Mouse (Mus musculus) CH12.LX (cell line): ENCODE results near the gene Prkag1. TPM values are rescaled to one million over a fixed set of nuclear protein-coding genes. Genes with fewer than 3 reads are reported as not detected.
A peak's percentile ranks its signal among the peaks of the same experiment; 100 is the strongest.

Source experiments
- DNase-seq: peaks from one replicate; pipeline ENCODE4 v3.0.0-alpha.2; 2013; ENCODE audit errors: extremely low read depth
- H3K27ac ChIP-seq: 2 replicates; pipeline ENCODE4 v1.5.1; 2012; ENCODE audit warnings: low read depth, mild to moderate bottlenecking, control low read depth, moderate library complexity; ENCODE audit not compliant: insufficient read depth
- H3K27me3 ChIP-seq: replicated peaks from 2 replicates; pipeline ENCODE3; 2012; ENCODE audit warnings: inconsistent platforms
- H3K36me3 ChIP-seq, 2 experiments: replicated peaks in 1 of 2; 2 replicates each; pipeline versions ENCODE3 to v1.6.1; 2012; ENCODE audit warnings: inconsistent platforms in 1 of 2, low read length in 1 of 2, mild to moderate bottlenecking in 1 of 2, mixed read lengths in 1 of 2, moderate library complexity in 1 of 2; ENCODE audit not compliant: control insufficient read depth in 1 of 2, insufficient read depth in 1 of 2
- H3K4me1 ChIP-seq, 2 experiments: 2 replicates each; pipeline ENCODE4 v1.6.1; 2012; ENCODE audit warnings: inconsistent platforms in 1 of 2, moderate library complexity in 1 of 2; ENCODE audit not compliant: insufficient read depth in 2 of 2, control insufficient read depth in 1 of 2
- H3K4me2 ChIP-seq: 2 replicates; pipeline ENCODE4 v1.6.1; 2012; ENCODE audit warnings: low read depth, mild to moderate bottlenecking, control low read depth; ENCODE audit not compliant: poor library complexity, insufficient read depth, severe bottlenecking
- H3K4me3 ChIP-seq, 3 experiments: fragments of 150-350 bp in 1 of 3; sonication (generic) in 1 of 3; replicated peaks in 1 of 3; 2 replicates each; pipeline versions ENCODE3 to v1.5.1; 2011 to 2012; ENCODE audit warnings: low read depth in 2 of 3, low read length in 2 of 3, mild to moderate bottlenecking in 2 of 3, moderate library complexity in 2 of 3, control low read depth in 1 of 3, improper control_type of control experiment in 1 of 3, inconsistent platforms in 1 of 3, mixed read lengths in 1 of 3; ENCODE audit not compliant: poor library complexity in 1 of 3
- H3K79me2 ChIP-seq: replicated peaks from 2 replicates; pipeline ENCODE4 v1.6.1; 2012; ENCODE audit warnings: mild to moderate bottlenecking, moderate library complexity; ENCODE audit not compliant: control insufficient read depth, poor library complexity, insufficient read depth, severe bottlenecking; ENCODE audit errors: extremely low read depth
- H3K9ac ChIP-seq: 2 replicates; pipeline ENCODE4 v1.6.1; 2012; ENCODE audit warnings: low read depth, mild to moderate bottlenecking, control low read depth, moderate library complexity; ENCODE audit not compliant: insufficient read depth
- H3K9me3 ChIP-seq: replicated peaks from 2 replicates; pipeline ENCODE3; 2012; ENCODE audit warnings: low read length, inconsistent platforms, mixed read lengths
- CHD2 ChIP-seq: IDR thresholded peaks from 2 replicates; pipeline ENCODE4 v1.6.1; 2011; ENCODE audit warnings: low read length, improper control_type of control experiment
- CTCF ChIP-seq, 2 experiments: IDR thresholded peaks in 1 of 2; conservative IDR thresholded peaks in 1 of 2; 2 replicates each; pipeline ENCODE4 v1.5.1; 2011 to 2012; ENCODE audit warnings: low read depth in 2 of 2, low read length in 2 of 2, improper control_type of control experiment in 1 of 2, inconsistent platforms in 1 of 2, mild to moderate bottlenecking in 1 of 2, moderate library complexity in 1 of 2
- ELF1 ChIP-seq: IDR thresholded peaks from 2 replicates; pipeline ENCODE4 v1.6.1; 2014; ENCODE audit warnings: low read depth, mild to moderate bottlenecking, inconsistent platforms, low read length, improper control_type of control experiment
- EP300 ChIP-seq: IDR thresholded peaks from 2 replicates; pipeline ENCODE4 v1.6.1; 2011; ENCODE audit warnings: low read length, improper control_type of control experiment
- GABPA ChIP-seq: IDR thresholded peaks from 2 replicates; pipeline ENCODE4 v1.6.1; 2012; ENCODE audit warnings: low read depth, low read length, improper control_type of control experiment, inconsistent platforms; ENCODE audit not compliant: insufficient replicate concordance
- IRF4 ChIP-seq: IDR thresholded peaks from 2 replicates; pipeline ENCODE4 v1.6.1; 2014; ENCODE audit warnings: low read depth, mild to moderate bottlenecking, inconsistent platforms, low read length, improper control_type of control experiment
- JUN ChIP-seq: IDR thresholded peaks from 2 replicates; pipeline ENCODE4 v1.6.1; 2011; ENCODE audit warnings: low read depth, mild to moderate bottlenecking, low read length, improper control_type of control experiment, moderate library complexity; ENCODE audit not compliant: insufficient read depth
- KAT2A ChIP-seq: IDR thresholded peaks from 2 replicates; pipeline ENCODE4 v1.6.1; 2012; ENCODE audit warnings: low read length, improper control_type of control experiment, inconsistent platforms; ENCODE audit not compliant: insufficient replicate concordance
- MAFK ChIP-seq: IDR thresholded peaks from 2 replicates; pipeline ENCODE4 v1.6.1; 2011; ENCODE audit warnings: low read length, improper control_type of control experiment; ENCODE audit not compliant: insufficient replicate concordance
- MAX ChIP-seq: IDR thresholded peaks from 2 replicates; pipeline ENCODE4 v1.6.1; 2011; ENCODE audit warnings: low read length, improper control_type of control experiment
- MEF2A ChIP-seq: IDR thresholded peaks from 2 replicates; pipeline ENCODE4 v1.6.1; 2014; ENCODE audit warnings: low read depth, mild to moderate bottlenecking, inconsistent platforms, low read length, improper control_type of control experiment, borderline replicate concordance
- MXI1 ChIP-seq: IDR thresholded peaks from 2 replicates; pipeline ENCODE4 v1.6.1; 2011; ENCODE audit warnings: mild to moderate bottlenecking, low read depth, low read length, improper control_type of control experiment
- NELFE ChIP-seq: IDR thresholded peaks from 2 replicates; pipeline ENCODE4 v1.6.1; 2011; ENCODE audit warnings: low read depth, low read length, improper control_type of control experiment
- NRF1 ChIP-seq: IDR thresholded peaks from 2 replicates; pipeline ENCODE4 v1.6.1; 2014; ENCODE audit warnings: low read depth, mild to moderate bottlenecking, inconsistent platforms, low read length, improper control_type of control experiment, moderate library complexity
- POLR2AphosphoS2 ChIP-seq: IDR thresholded peaks from 2 replicates; pipeline ENCODE4 v1.6.1; 2011; ENCODE audit warnings: low read depth, low read length, improper control_type of control experiment
- RAD21 ChIP-seq: IDR thresholded peaks from 2 replicates; pipeline ENCODE4 v1.6.1; 2011; ENCODE audit warnings: low read depth, mild to moderate bottlenecking, low read length, improper control_type of control experiment, moderate library complexity
- SMC3 ChIP-seq: IDR thresholded peaks from 2 replicates; pipeline ENCODE4 v1.6.1; 2011; ENCODE audit warnings: low read depth, low read length, improper control_type of control experiment
- TCF12 ChIP-seq: IDR thresholded peaks from 2 replicates; pipeline ENCODE4 v1.6.1; 2014; ENCODE audit warnings: low read depth, mild to moderate bottlenecking, inconsistent platforms, low read length, improper control_type of control experiment
- USF1 ChIP-seq: IDR thresholded peaks from 2 replicates; pipeline ENCODE4 v1.6.1; 2014; ENCODE audit warnings: low read depth, mild to moderate bottlenecking, inconsistent platforms, low read length, improper control_type of control experiment
- ZNF384 ChIP-seq: IDR thresholded peaks from 2 replicates; pipeline ENCODE4 v1.6.1; 2012; ENCODE audit warnings: low read depth, low read length, improper control_type of control experiment, inconsistent platforms
- dilution Hi-C: fragments of 300-500 bp; cut with MboI; formaldehyde crosslinking; loops from 2 replicates; pipeline ENCODE4 v1.14.3; 2020; ENCODE audit warnings: low sequenced_read_pairs; ENCODE audit not compliant: extremely low pct_unique_long_range_greater_than_20kb, extremely low pct_ligation_motif_present
- in situ Hi-C: fragments of 300-500 bp; cut with MboI; formaldehyde crosslinking; loops from 3 replicates; pipeline ENCODE4 v1.14.3; 2019; ENCODE audit warnings: low sequenced_read_pairs, low pct_ligation_motif_present, low pct_unique_long_range_greater_than_20kb, mixed read lengths
- polyA plus RNA-seq: library from polyadenylated mRNA; unstranded; fragments of >175 nt; gene quantifications from 2 replicates; pipeline ENCODE4 v1.2.1, GENCODE M21; 2012; ENCODE audit warnings: low read depth; ENCODE audit not compliant: insufficient read length
- total RNA-seq, 2 experiments: library from RNA; depleted of rRNA; stranded (reverse); fragments of 300-350 nt in 1 of 2; fragments of >200 nt in 1 of 2; gene quantifications; 2 replicates each; pipeline ENCODE4 v1.2.3; 2012 to 2014

Gene Prkag1
- total and polyA plus RNA-seq, 3 experiments = 49.4 to 87.5 (median 66.1) TPM

GRCm38 (mm10) chr15:98799396-98799795, 31.9 kb downstream of the Prkag1 start:
- dilution Hi-C loops = no loop called here
- H3K4me2 ChIP-seq = no peak overlapping the region; the same call in 1 of the 2 replicates
- peaks cover 22 to 55% of the 10 kb centered on the region in 2 experiments for H3K4me1 ChIP-seq
- no peaks in the 10 kb centered on the region for H3K9me3 ChIP-seq
- peak; percentile 88 to 93 for TF ChIP-seq CTCF (conservative IDR thresholded peaks at IDR 0.05 in 1 of 2, IDR thresholded peaks at IDR 0.05 in 1 of 2; ENCODE audit: low read depth in 2 of 2, low read length in 2 of 2)
- peak; percentile 90 for TF ChIP-seq SMC3
- TF ChIP-seq RAD21 = peak; percentile 60
- no peak for TF ChIP-seq USF1
- TF ChIP-seq MAFK = no peak
- TF ChIP-seq CHD2 = no peak
- no peak for TF ChIP-seq NRF1
- 0 out of 2 replicates have a peak, but pooled peaks have one; percentile 2 for TF ChIP-seq MAX
- H3K36me3 ChIP-seq = no peaks in the 10 kb centered on the region
- H3K27me3 ChIP-seq = peaks cover 55% of the 10 kb centered on the region
- H3K79me2 ChIP-seq = no peaks in the 10 kb centered on the region
- no peak overlapping the region for H3K9ac ChIP-seq
- no peak overlapping the region for H3K27ac ChIP-seq
- peak; percentile 80 for DNase-seq
- H3K4me3 ChIP-seq = no peak overlapping the region
- in situ Hi-C loops = no loop called here

- Histone ChIP-seq H3K79me2 (no peaks in the 10 kb centered on the region), H3K9me3 (no peaks in the 10 kb centered on the region), H3K27ac (no peak overlapping the region), H3K36me3 (no peaks in the 10 kb centered on the region), H3K4me1 (peaks cover 22 to 53% of the 10 kb centered on the region in 2 experiments), H3K4me2 (no peak overlapping the region), H3K27me3 (peaks cover 54% of the 10 kb centered on the region)
- in situ Hi-C loops = no loop called here
- DNase-seq = no peak
- dilution Hi-C loops = no loop called here
- TF ChIP-seq POLR2AphosphoS2 (no peak), MAX (0 out of 2 replicates have a peak, but pooled peaks have one; percentile 1), IRF4 (no peak), NELFE (no peak), ELF1 (no peak), CHD2 (no peak)
- TF ChIP-seq, all 38 proteins: peak for 1
- H3K9ac ChIP-seq = no peak overlapping the region
- no peak overlapping the region for H3K4me3 ChIP-seq
These were observed 32.4 kb downstream of the Prkag1 start for GRCm38 (mm10) chr15:98798903-98799302.

GRCm38 (mm10) chr15:98797835-98798492, 33.4 kb downstream of the Prkag1 start:
- H3K4me2 ChIP-seq = no peak overlapping the region
- no peaks in the 10 kb centered on the region for H3K36me3 ChIP-seq
- H3K27ac ChIP-seq = no peak overlapping the region
- no peak for DNase-seq
- dilution Hi-C loops (no loop called here), in situ Hi-C loops (no loop called here)
- H3K4me3 ChIP-seq = no peak overlapping the region
- peaks cover 53% of the 10 kb centered on the region for H3K27me3 ChIP-seq
- H3K9ac ChIP-seq = no peak overlapping the region
- H3K9me3 ChIP-seq = peaks cover under 1% of the 10 kb centered on the region
- H3K79me2 ChIP-seq = no peaks in the 10 kb centered on the region
- TF ChIP-seq MAX (no peak), GABPA (no peak), JUN (no peak), RAD21 (no peak), ZNF384 (no peak), KAT2A (no peak), TCF12 (no peak), MEF2A (no peak), EP300 (no peak), MXI1 (no peak), IRF4 (no peak)
- TF ChIP-seq, all 38 proteins: peak for 0
- H3K4me1 ChIP-seq = peaks cover 22 to 44% of the 10 kb centered on the region in 2 experiments
